Mouse (Mus musculus) myocyte (in vitro differentiated cells): Measurements from ENCODE around the gene Prrt1. TPM values are rescaled to one million over a fixed set of nuclear protein-coding genes. Genes with fewer than 3 reads are reported as not detected.

Source experiments
- H3K27me3 ChIP-seq: one replicate; pipeline ENCODE4 v1.6.1; 2011; ENCODE audit not compliant: control insufficient read depth, insufficient read depth, insufficient read length
- H3K36me3 ChIP-seq: one replicate; pipeline ENCODE4 v1.6.1; 2011; ENCODE audit not compliant: control insufficient read depth, insufficient read depth
- H3K4me2 ChIP-seq: one replicate; pipeline ENCODE4 v1.6.1; 2011; ENCODE audit warnings: low read depth, control low read depth
- H3K4me3 ChIP-seq: one replicate; pipeline ENCODE4 v1.5.1; 2011; ENCODE audit warnings: mild to moderate bottlenecking, control low read depth, moderate library complexity
- H3K79me2 ChIP-seq: one replicate; pipeline ENCODE4 v1.6.1; 2011; ENCODE audit not compliant: control insufficient read depth, insufficient read depth
- H3ac ChIP-seq: one replicate; pipeline ENCODE4 v1.6.1; 2011; ENCODE audit not compliant: control insufficient read depth, insufficient read length
- CEBPB ChIP-seq: IDR thresholded peaks from 2 replicates; pipeline ENCODE4 v1.6.1; 2011; ENCODE audit warnings: mild to moderate bottlenecking, moderate library complexity; ENCODE audit not compliant: poor library complexity, insufficient read depth, severe bottlenecking
- E2F4 ChIP-seq: IDR thresholded peaks from one replicate; pipeline ENCODE4 v1.6.1; 2011; ENCODE audit warnings: mild to moderate bottlenecking, control low read depth, moderate library complexity; ENCODE audit not compliant: insufficient read depth
- MAX ChIP-seq: IDR thresholded peaks from one replicate; pipeline ENCODE4 v1.6.1; 2011; ENCODE audit warnings: low read depth, mild to moderate bottlenecking, control low read depth
- MYOD1 ChIP-seq, 3 experiments: IDR thresholded peaks; one replicate each; pipeline ENCODE4 v1.6.1; 2011; ENCODE audit warnings: control low read depth in 2 of 3, low read depth in 2 of 3, mild to moderate bottlenecking in 2 of 3, moderate library complexity in 1 of 3; ENCODE audit not compliant: insufficient read length in 2 of 3, control insufficient read depth in 1 of 3
- MYOG ChIP-seq, 3 experiments: IDR thresholded peaks; one replicate each; pipeline ENCODE4 v1.6.1; 2011; ENCODE audit warnings: control low read depth in 2 of 3, low read depth in 2 of 3, mild to moderate bottlenecking in 2 of 3; ENCODE audit not compliant: insufficient read length in 2 of 3, control insufficient read depth in 1 of 3, insufficient read depth in 1 of 3
- POLR2A ChIP-seq: IDR thresholded peaks from one replicate; pipeline ENCODE4 v1.6.1; 2011; ENCODE audit warnings: low read depth, mild to moderate bottlenecking, control low read depth, moderate library complexity; ENCODE audit not compliant: insufficient read length
- POLR2AphosphoS2 ChIP-seq: IDR thresholded peaks from one replicate; pipeline ENCODE4 v1.6.1; 2011; ENCODE audit warnings: low read depth, control low read depth; ENCODE audit not compliant: insufficient read length
- REST ChIP-seq: IDR thresholded peaks from one replicate; pipeline ENCODE4 v1.6.1; 2011; ENCODE audit warnings: mild to moderate bottlenecking, control low read depth, moderate library complexity; ENCODE audit not compliant: insufficient read depth, insufficient read length
- SRF ChIP-seq: IDR thresholded peaks from one replicate; pipeline ENCODE4 v1.6.1; 2011; ENCODE audit warnings: low read depth; ENCODE audit not compliant: control insufficient read depth, insufficient read length
- TCF12 ChIP-seq: IDR thresholded peaks from one replicate; pipeline ENCODE4 v1.6.1; 2011; ENCODE audit warnings: mild to moderate bottlenecking, control low read depth; ENCODE audit not compliant: poor library complexity, insufficient read depth, severe bottlenecking
- TCF3 ChIP-seq: IDR thresholded peaks from one replicate; pipeline ENCODE4 v1.6.1; 2011; ENCODE audit warnings: low read depth, control low read depth; ENCODE audit not compliant: insufficient read length
- USF1 ChIP-seq: IDR thresholded peaks from one replicate; pipeline ENCODE4 v1.6.1; 2011; ENCODE audit warnings: low read depth, mild to moderate bottlenecking, control low read depth, moderate library complexity
- polyA plus RNA-seq: library from polyadenylated mRNA; unstranded; fragments of >200 nt; fragmentation: generic; extraction: Trizol; gene quantifications from one replicate; pipeline ENCODE4 v1.2.1, GENCODE M21; 2012; ENCODE audit warnings: missing spikeins

Prrt1 gene
- polyA plus RNA-seq, 1 experiment = not detected

- no peak overlapping the region for H3K4me2 ChIP-seq
- no peaks in the 10 kb centered on the region for H3K36me3 ChIP-seq
- no peak overlapping the region for H3ac ChIP-seq
- peaks cover 64% of the 10 kb centered on the region for H3K27me3 ChIP-seq
- no peaks in the 10 kb centered on the region for H3K79me2 ChIP-seq
- TF ChIP-seq CEBPB = no peak
- TF ChIP-seq TCF3 = no peak
- no peak for TF ChIP-seq SRF
- no peak for TF ChIP-seq MAX
- no peak for TF ChIP-seq MYOD1 (IDR thresholded peaks at IDR 0.05; ENCODE audit: control insufficient read depth in 1 of 3, insufficient read length in 2 of 3, low read depth in 2 of 3)
- no peak for TF ChIP-seq TCF12
- no peak for TF ChIP-seq POLR2A
- no peak for TF ChIP-seq POLR2AphosphoS2
- TF ChIP-seq REST = no peak
- TF ChIP-seq MYOG (IDR thresholded peaks at IDR 0.05; ENCODE audit: control insufficient read depth in 1 of 3, insufficient read depth in 1 of 3, insufficient read length in 2 of 3, low read depth in 2 of 3) = no peak
- no peak for TF ChIP-seq E2F4
- no peak for TF ChIP-seq USF1
- H3K4me3 ChIP-seq = no peak overlapping the region
Observed at GRCm38 (mm10) chr17:34663558-34663957, 34.2 kb downstream of the Prrt1 start.

- H3K4me2 ChIP-seq = no peak overlapping the region
- H3ac ChIP-seq = no peak overlapping the region
- TF ChIP-seq MAX = no peak
- TF ChIP-seq SRF = no peak
- no peak for TF ChIP-seq MYOG (IDR thresholded peaks at IDR 0.05; ENCODE audit: control insufficient read depth in 1 of 3, insufficient read depth in 1 of 3, insufficient read length in 2 of 3, low read depth in 2 of 3)
- TF ChIP-seq MYOD1 (IDR thresholded peaks at IDR 0.05; ENCODE audit: control insufficient read depth in 1 of 3, insufficient read length in 2 of 3, low read depth in 2 of 3) = no peak
- TF ChIP-seq TCF12 = no peak
- no peak for TF ChIP-seq CEBPB
- no peak for TF ChIP-seq POLR2AphosphoS2
- TF ChIP-seq POLR2A = no peak
- TF ChIP-seq E2F4 = no peak
- no peak for TF ChIP-seq TCF3
- TF ChIP-seq REST = no peak
- H3K36me3 ChIP-seq = no peaks in the 10 kb centered on the region
- no peak overlapping the region for H3K4me3 ChIP-seq
- no peaks in the 10 kb centered on the region for H3K79me2 ChIP-seq
- peaks cover 57% of the 10 kb centered on the region for H3K27me3 ChIP-seq
Observed at GRCm38 (mm10) chr17:34664472-34664871, 35.1 kb downstream of the Prrt1 start.

GRCm38 (mm10) chr17:34670235-34670634, 40.9 kb downstream of the Prrt1 start, which contains the start of gene Tnxb:
Gene Tnxb, plus strand, starts transcription at chr17:34670535.
- TF ChIP-seq MYOG (IDR thresholded peaks at IDR 0.05; ENCODE audit: control insufficient read depth in 1 of 3, insufficient read depth in 1 of 3, insufficient read length in 2 of 3, low read depth in 2 of 3) (no peak), SRF (no peak), USF1 (no peak), TCF12 (no peak)
- Histone ChIP-seq H3K27me3 (peaks cover 73% of the 10 kb centered on the region), H3K4me3 (no peak within 1 kb of the TSS), H3K79me2 (no peaks in the 10 kb centered on the region), H3K36me3 (no peaks in the 10 kb centered on the region), H3K4me2 (no peak within 1 kb of the TSS), H3ac (peak within 1 kb of the TSS; percentile 1)

GRCm38 (mm10) chr17:34671151-34672066, 42.1 kb downstream of the Prrt1 start:
- Histone ChIP-seq H3ac (peak overlapping the region; percentile 1), H3K4me2 (no peak overlapping the region), H3K36me3 (no peaks in the 10 kb centered on the region), H3K79me2 (no peaks in the 10 kb centered on the region), H3K27me3 (peaks cover 75% of the 10 kb centered on the region), H3K4me3 (no peak overlapping the region)
- TF ChIP-seq TCF3 = no peak
- no peak for TF ChIP-seq POLR2A
- no peak for TF ChIP-seq MYOD1 (IDR thresholded peaks at IDR 0.05; ENCODE audit: control insufficient read depth in 1 of 3, insufficient read length in 2 of 3, low read depth in 2 of 3)
- no peak for TF ChIP-seq TCF12
- no peak for TF ChIP-seq REST
- no peak for TF ChIP-seq MAX
- TF ChIP-seq POLR2AphosphoS2 = no peak
- no peak for TF ChIP-seq E2F4
- no peak for TF ChIP-seq MYOG (IDR thresholded peaks at IDR 0.05; ENCODE audit: control insufficient read depth in 1 of 3, insufficient read depth in 1 of 3, insufficient read length in 2 of 3, low read depth in 2 of 3)
- TF ChIP-seq SRF = no peak
- no peak for TF ChIP-seq USF1
- TF ChIP-seq CEBPB = no peak
